Mouse (Mus musculus) intestine, embryonic 14.5 days (tissue): ENCODE measurements around the gene Anxa8. TPM values are rescaled to one million over a fixed set of nuclear protein-coding genes. Genes with fewer than 3 reads are reported as not detected.

Experiments
- ATAC-seq: fragments of 200-750 bp; cut with Nextera tagmentation; replicated peaks from 2 replicates; pipeline ENCODE4 v1.8.0; 2017; ENCODE audit warnings: low read depth, moderate number of reproducible peaks, moderate TSS enrichment, moderate library complexity; ENCODE audit not compliant: low FRiP score, low TSS enrichment
- DNase-seq: peaks from one replicate; pipeline ENCODE4 v3.0.0-alpha.2; 2018; ENCODE audit warnings: low spot score
- H3K27ac ChIP-seq: fragments of 300-500 bp; sonication (generic); 2 replicates; pipeline ENCODE4 v1.5.1; 2014; ENCODE audit warnings: low read depth, mild to moderate bottlenecking, control low read depth
- H3K27me3 ChIP-seq: fragments of 300-500 bp; sonication (generic); replicated peaks from 2 replicates; pipeline ENCODE4 v1.6.1; 2014; ENCODE audit warnings: low read length, control low read depth; ENCODE audit not compliant: control insufficient read depth, insufficient read depth
- H3K36me3 ChIP-seq: fragments of 300-500 bp; sonication (generic); 2 replicates; pipeline ENCODE4 v1.6.1; 2014; ENCODE audit warnings: low read length, control low read depth; ENCODE audit not compliant: control insufficient read depth, insufficient read depth
- H3K4me1 ChIP-seq: fragments of 300-500 bp; sonication (generic); replicated peaks from 2 replicates; pipeline ENCODE4 v1.6.1; 2014; ENCODE audit warnings: low read length, control low read depth, mixed read lengths; ENCODE audit not compliant: control insufficient read depth, insufficient read depth
- H3K4me2 ChIP-seq: fragments of 300-500 bp; sonication (generic); 2 replicates; pipeline ENCODE4 v1.6.1; 2014; ENCODE audit warnings: low read length
- H3K4me3 ChIP-seq: fragments of 300-500 bp; sonication (generic); 2 replicates; pipeline ENCODE4 v1.5.1; 2014; ENCODE audit warnings: low read depth, low read length, control low read depth, mixed read lengths
- H3K9ac ChIP-seq: fragments of 300-500 bp; sonication (generic); 2 replicates; pipeline ENCODE4 v1.6.1; 2014; ENCODE audit warnings: mild to moderate bottlenecking, low read length
- H3K9me3 ChIP-seq: fragments of 300-500 bp; sonication (generic); 2 replicates; pipeline ENCODE4 v1.6.1; 2016; ENCODE audit warnings: low read length, control low read depth; ENCODE audit not compliant: control insufficient read depth
- WGBS: fragments of 180-500 bp; shearing (Covaris S2); extraction: QIAGEN DNeasy Blood & Tissue Kit; methylation state at CpG from one replicate; pipeline ENCODE4 v1.1.7; 2014; 5-methylcytosine and 5-hydroxymethylcytosine counted together
- polyA plus RNA-seq: library from polyadenylated mRNA; unstranded; fragments of >200 nt; fragmentation: Nextera tagmentation; extraction: Ambion mirVana; gene quantifications from 2 replicates; pipeline ENCODE4 v1.2.1, GENCODE M21; 2014

Anxa8 gene
- 0.67 and 1.1 TPM in 2 replicates for polyA plus RNA-seq

DNA sequence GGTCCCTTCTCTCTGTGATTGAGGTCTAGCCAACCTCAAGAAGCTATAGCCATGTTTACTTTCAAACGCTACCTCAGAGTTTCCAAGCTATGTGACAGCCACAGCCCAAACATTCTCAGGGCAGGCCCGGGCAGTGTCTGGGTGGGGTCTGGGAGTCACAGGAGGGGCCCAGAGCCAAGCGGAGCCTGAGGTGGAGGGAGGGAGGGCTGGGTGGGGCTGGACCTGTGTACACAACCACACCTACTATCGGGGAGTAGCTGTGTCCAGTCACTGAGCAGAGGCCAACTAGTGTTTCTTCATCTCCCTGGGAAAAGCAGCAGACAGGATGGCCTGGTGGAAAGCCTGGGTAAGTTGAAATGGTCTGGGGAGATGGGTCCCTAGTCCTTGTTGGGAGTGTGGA is at the start of gene Anxa8:
Gene Anxa8, plus strand, starts transcription at position 251 of the 400 bp plus-strand sequence.
- H3K9ac ChIP-seq, result no peak within 1 kb of the TSS
- no peak within 1 kb of the TSS for H3K4me2 ChIP-seq
- no peaks in the 10 kb centered on the region for H3K27me3 ChIP-seq
- H3K9me3 ChIP-seq, result no peaks in the 10 kb centered on the region
- ATAC-seq, result 0 out of 2 replicates have a peak, but pooled peaks have one; percentile 55
- H3K4me3 ChIP-seq, result no peak within 1 kb of the TSS
- no peaks in the 10 kb centered on the region for H3K36me3 ChIP-seq
- DNase-seq, result no peak
- 28% methylated on average over 4 of the region's 4 CpGs for WGBS
- H3K27ac ChIP-seq, result no peak within 1 kb of the TSS
- H3K4me1 ChIP-seq, result no peaks in the 10 kb centered on the region

- Histone ChIP-seq H3K27ac (no peak overlapping the region), H3K9ac (no peak overlapping the region), H3K9me3 (no peaks in the 10 kb centered on the region), H3K4me2 (no peak overlapping the region), H3K4me3 (no peak overlapping the region), H3K4me1 (no peaks in the 10 kb centered on the region), H3K36me3 (no peaks in the 10 kb centered on the region), H3K27me3 (no peaks in the 10 kb centered on the region)
- WGBS, result 83% methylated on average over 4 of the region's 4 CpGs
- ATAC-seq, result no peak
- DNase-seq, result no peak
Observed at GRCm38 (mm10) chr14:34041241-34041640, 44.5 kb upstream of the Anxa8 start.

GRCm38 (mm10) chr14:34043341-34043740 is 42.4 kb upstream of the Anxa8 start:
- ATAC-seq, result no peak
- Histone ChIP-seq H3K36me3 (no peaks in the 10 kb centered on the region), H3K4me3 (no peak overlapping the region), H3K4me1 (no peaks in the 10 kb centered on the region), H3K9ac (no peak overlapping the region), H3K27me3 (no peaks in the 10 kb centered on the region), H3K27ac (no peak overlapping the region), H3K4me2 (no peak overlapping the region), H3K9me3 (no peaks in the 10 kb centered on the region)
- no peak for DNase-seq
- WGBS, result 62% methylated on average over 3 of the region's 3 CpGs

DNA sequence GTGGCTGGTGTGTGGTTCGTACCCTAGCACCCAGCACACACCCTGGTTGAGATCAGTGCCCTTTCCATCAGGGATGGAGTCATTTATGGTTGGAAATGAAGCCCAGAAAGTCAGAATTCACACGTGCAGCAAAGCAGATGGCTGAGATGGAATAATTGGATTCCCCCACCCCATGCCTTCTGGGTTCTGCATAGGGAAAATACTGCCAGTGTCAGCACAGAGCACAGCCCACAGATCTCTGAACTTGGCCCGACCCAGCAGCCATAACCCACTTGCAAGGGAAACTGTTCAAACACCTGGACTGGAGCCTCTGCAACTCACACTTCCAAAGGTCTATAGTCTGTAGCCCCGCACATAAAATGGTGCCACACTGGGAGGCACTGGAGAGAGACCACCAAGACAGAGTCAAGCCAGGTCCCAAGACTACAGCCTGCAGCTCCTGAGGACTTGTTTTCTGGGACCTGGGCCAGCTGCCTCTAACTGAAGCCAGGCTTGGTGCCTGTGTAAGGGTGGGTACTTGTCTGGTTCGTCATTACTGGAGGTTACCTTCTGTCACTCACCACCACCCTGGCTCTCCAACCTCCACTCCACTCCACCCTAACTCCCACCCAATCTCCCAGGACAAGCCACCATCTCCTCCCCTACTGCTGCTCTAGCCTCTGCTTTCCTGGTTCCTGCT is 35.5 kb upstream of the Anxa8 start:
- 80% methylated on average over 5 of the region's 5 CpGs for WGBS
- H3K27ac ChIP-seq, result no peak overlapping the region
- ATAC-seq (no peak), DNase-seq (no peak)
- no peak overlapping the region for H3K4me3 ChIP-seq
- no peaks in the 10 kb centered on the region for H3K9me3 ChIP-seq
- H3K27me3 ChIP-seq, result no peaks in the 10 kb centered on the region
- H3K36me3 ChIP-seq, result no peaks in the 10 kb centered on the region
- H3K4me2 ChIP-seq, result no peak overlapping the region
- H3K9ac ChIP-seq, result no peak overlapping the region
- no peaks in the 10 kb centered on the region for H3K4me1 ChIP-seq

- WGBS, result 85% methylated on average over 6 of the region's 6 CpGs
- H3K9ac ChIP-seq, result no peak within 1 kb of the TSS
- H3K36me3 ChIP-seq, result no peaks in the 10 kb centered on the region
- H3K4me2 ChIP-seq, result no peak within 1 kb of the TSS
- no peak within 1 kb of the TSS for H3K4me3 ChIP-seq
- H3K4me1 ChIP-seq, result no peaks in the 10 kb centered on the region
- H3K27me3 ChIP-seq, result no peaks in the 10 kb centered on the region
- ATAC-seq (no peak), DNase-seq (no peak)
- no peaks in the 10 kb centered on the region for H3K9me3 ChIP-seq
- no peak within 1 kb of the TSS for H3K27ac ChIP-seq
Observed at GRCm38 (mm10) chr14:34052516-34052915, 33.3 kb upstream of the Anxa8 start, which contains the start of gene Antxrl. TSS of gene Antxrl (plus strand) at chr14:34052707.

GRCm38 (mm10) chr14:34071665-34072064 is 14.1 kb upstream of the Anxa8 start:
- DNase-seq (no peak), ATAC-seq (no peak)
- 0 out of 2 replicates have a peak, but pooled peaks cover 5% of the 10 kb centered on the region for H3K4me1 ChIP-seq
- H3K27me3 ChIP-seq, result no peaks in the 10 kb centered on the region
- H3K4me2 ChIP-seq, result no peak overlapping the region
- H3K27ac ChIP-seq, result no peak overlapping the region
- no peaks in the 10 kb centered on the region for H3K9me3 ChIP-seq
- 70% methylated on average over 6 of the region's 6 CpGs for WGBS
- no peaks in the 10 kb centered on the region for H3K36me3 ChIP-seq
- H3K9ac ChIP-seq, result no peak overlapping the region
- H3K4me3 ChIP-seq, result no peak overlapping the region

GRCm38 (mm10) chr14:34075346-34075745 is 10.4 kb upstream of the Anxa8 start:
- WGBS, result 41% methylated on average over 4 of the region's 4 CpGs
- Histone ChIP-seq H3K9me3 (no peaks in the 10 kb centered on the region), H3K27me3 (no peaks in the 10 kb centered on the region), H3K4me3 (no peak overlapping the region), H3K27ac (no peak overlapping the region), H3K36me3 (no peaks in the 10 kb centered on the region), H3K4me2 (no peak overlapping the region), H3K4me1 (0 out of 2 replicates have a peak, but pooled peaks cover 5% of the 10 kb centered on the region), H3K9ac (no peak overlapping the region)
- DNase-seq, result no peak
- no peak for ATAC-seq

GRCm38 (mm10) chr14:34077222-34077621 is 8.6 kb upstream of the Anxa8 start:
- H3K4me2 ChIP-seq, result no peak overlapping the region
- H3K9ac ChIP-seq, result no peak overlapping the region
- no peaks in the 10 kb centered on the region for H3K36me3 ChIP-seq
- 0 out of 2 replicates have a peak, but pooled peaks cover 5% of the 10 kb centered on the region for H3K4me1 ChIP-seq
- H3K27ac ChIP-seq, result no peak overlapping the region
- 81% methylated on average over 5 of the region's 5 CpGs for WGBS
- ATAC-seq (no peak), DNase-seq (no peak)
- H3K4me3 ChIP-seq, result no peak overlapping the region
- H3K9me3 ChIP-seq, result no peaks in the 10 kb centered on the region
- H3K27me3 ChIP-seq, result no peaks in the 10 kb centered on the region

- 69% methylated on average over 4 of the region's 4 CpGs for WGBS
- ATAC-seq (no peak), DNase-seq (no peak)
- Histone ChIP-seq H3K27me3 (no peaks in the 10 kb centered on the region), H3K9me3 (no peaks in the 10 kb centered on the region), H3K4me2 (no peak overlapping the region), H3K9ac (no peak overlapping the region), H3K4me1 (0 out of 2 replicates have a peak, but pooled peaks cover 4% of the 10 kb centered on the region), H3K4me3 (no peak overlapping the region), H3K27ac (no peak overlapping the region), H3K36me3 (no peaks in the 10 kb centered on the region)
Observed at GRCm38 (mm10) chr14:34078293-34078692, 7.5 kb upstream of the Anxa8 start.
